Mouse (Mus musculus) intestine, postnatal 0 days (tissue): ENCODE results near the gene Gpc6. TPM values are rescaled to one million over a fixed set of nuclear protein-coding genes. Genes with fewer than 3 reads are reported as not detected.

Experiments used
- ATAC-seq: fragments of 200-750 bp; cut with Nextera tagmentation; 2 replicates; pipeline ENCODE4 v1.8.0; 2017; ENCODE audit warnings: mild to moderate bottlenecking, moderate TSS enrichment, moderate library complexity
- H3K27ac ChIP-seq: fragments of 300-500 bp; sonication (generic); 2 replicates; pipeline ENCODE4 v1.5.1; 2014; ENCODE audit warnings: mild to moderate bottlenecking, low read depth, low read length, moderate library complexity
- H3K27me3 ChIP-seq: fragments of 300-500 bp; sonication (generic); replicated peaks from 2 replicates; pipeline ENCODE4 v1.6.1; 2014; ENCODE audit warnings: low read length, mixed read lengths; ENCODE audit not compliant: control insufficient read depth, insufficient read depth
- H3K36me3 ChIP-seq: fragments of 300-500 bp; sonication (generic); 2 replicates; pipeline ENCODE4 v1.6.1; 2014; ENCODE audit warnings: mild to moderate bottlenecking, moderate library complexity; ENCODE audit not compliant: control insufficient read depth, insufficient read depth
- H3K4me1 ChIP-seq: fragments of 300-500 bp; sonication (generic); replicated peaks from 2 replicates; pipeline ENCODE4 v1.6.1; 2014; ENCODE audit warnings: antibody characterized with exemption, low read length, mixed read lengths; ENCODE audit not compliant: control insufficient read depth, insufficient read depth
- H3K4me2 ChIP-seq: fragments of 300-500 bp; sonication (generic); replicated peaks from 2 replicates; pipeline ENCODE4 v1.6.1; 2014; ENCODE audit warnings: low read depth, mild to moderate bottlenecking, moderate library complexity
- H3K4me3 ChIP-seq: fragments of 300-500 bp; sonication (generic); 2 replicates; pipeline ENCODE4 v1.5.1; 2014; ENCODE audit warnings: low read depth, low read length
- H3K9ac ChIP-seq: fragments of 300-500 bp; sonication (generic); 2 replicates; pipeline ENCODE4 v1.6.1; 2014; ENCODE audit warnings: mild to moderate bottlenecking, low read depth, low read length
- H3K9me3 ChIP-seq: fragments of 300-500 bp; sonication (generic); 2 replicates; pipeline ENCODE4 v1.6.1; 2016; ENCODE audit warnings: mixed run types; ENCODE audit not compliant: control insufficient read depth
- CTCF ChIP-seq: sonication (generic); IDR thresholded peaks from 2 replicates; pipeline ENCODE4 v1.5.1; 2016; ENCODE audit warnings: low read depth, mild to moderate bottlenecking, control low read depth, antibody characterized with exemption, moderate library complexity
- WGBS: fragments of 180-500 bp; shearing (Covaris S2); extraction: QIAGEN DNeasy Blood & Tissue Kit; methylation state at CpG from one replicate; pipeline ENCODE4 v1.1.7; 2014; 5-methylcytosine and 5-hydroxymethylcytosine counted together
- polyA plus RNA-seq: library from polyadenylated mRNA; unstranded; fragments of >200 nt; fragmentation: Nextera tagmentation; extraction: Ambion mirVana; gene quantifications from 2 replicates; pipeline ENCODE4 v1.2.1, GENCODE M21; 2015

The Gpc6 gene
- polyA plus RNA-seq, 1 experiment from 2014 or later: 6.6 TPM

DNA sequence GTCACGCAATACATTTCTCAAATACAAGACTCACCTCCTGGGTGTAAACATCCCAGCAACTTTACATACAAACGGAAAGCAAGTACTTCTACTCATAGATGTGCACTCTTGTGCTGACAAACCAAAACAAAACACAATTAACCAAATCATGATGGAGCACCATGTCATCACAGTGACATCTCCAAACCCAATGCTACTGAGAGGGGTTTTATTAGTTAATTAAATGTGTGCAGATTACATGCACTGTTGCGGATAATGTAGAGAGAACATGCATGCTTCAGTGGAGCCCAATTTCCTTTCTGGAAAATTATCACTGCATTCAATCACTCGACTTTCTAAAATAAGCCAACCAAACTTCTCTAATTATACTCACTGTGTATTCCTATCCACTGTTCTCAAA is 109.0 kb downstream of the Gpc6 start:
- Histone ChIP-seq H3K27ac (no peak overlapping the region), H3K9ac (no peak overlapping the region), H3K36me3 (no peaks in the 10 kb centered on the region), H3K27me3 (no peaks in the 10 kb centered on the region), H3K4me2 (no peak overlapping the region), H3K4me3 (no peak overlapping the region), H3K4me1 (no peaks in the 10 kb centered on the region), H3K9me3 (no peaks in the 10 kb centered on the region)
- ATAC-seq: no peak
- WGBS: 89% methylated on average over 4 of the region's 4 CpGs
- no peak for TF ChIP-seq CTCF

DNA sequence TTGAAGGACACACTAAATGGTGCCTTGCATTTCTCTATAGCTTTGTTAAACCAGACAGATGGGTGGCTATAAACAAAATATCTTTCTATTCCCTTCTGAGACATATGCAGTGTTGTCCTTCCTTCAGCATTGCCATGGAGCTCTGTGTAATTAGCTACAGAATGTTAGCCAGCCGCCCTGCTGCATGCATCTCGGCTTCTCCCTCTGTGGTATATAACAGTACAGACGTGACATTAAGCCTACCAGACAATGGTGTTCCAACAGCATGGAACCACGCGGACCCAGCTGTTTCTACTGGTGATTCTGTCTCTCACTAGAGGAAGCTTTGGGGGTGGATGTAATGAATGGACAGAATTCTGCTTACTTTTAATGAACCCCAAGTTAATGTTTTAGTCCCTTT is 115.9 kb downstream of the Gpc6 start:
- 81% methylated on average over 5 of the region's 5 CpGs for WGBS
- no peaks in the 10 kb centered on the region for H3K9me3 ChIP-seq
- no peaks in the 10 kb centered on the region for H3K36me3 ChIP-seq
- H3K4me3 ChIP-seq: no peak overlapping the region
- no peak for ATAC-seq
- no peaks in the 10 kb centered on the region for H3K4me1 ChIP-seq
- no peaks in the 10 kb centered on the region for H3K27me3 ChIP-seq
- H3K9ac ChIP-seq: no peak overlapping the region
- no peak for TF ChIP-seq CTCF
- H3K4me2 ChIP-seq: no peak overlapping the region
- no peak overlapping the region for H3K27ac ChIP-seq

DNA sequence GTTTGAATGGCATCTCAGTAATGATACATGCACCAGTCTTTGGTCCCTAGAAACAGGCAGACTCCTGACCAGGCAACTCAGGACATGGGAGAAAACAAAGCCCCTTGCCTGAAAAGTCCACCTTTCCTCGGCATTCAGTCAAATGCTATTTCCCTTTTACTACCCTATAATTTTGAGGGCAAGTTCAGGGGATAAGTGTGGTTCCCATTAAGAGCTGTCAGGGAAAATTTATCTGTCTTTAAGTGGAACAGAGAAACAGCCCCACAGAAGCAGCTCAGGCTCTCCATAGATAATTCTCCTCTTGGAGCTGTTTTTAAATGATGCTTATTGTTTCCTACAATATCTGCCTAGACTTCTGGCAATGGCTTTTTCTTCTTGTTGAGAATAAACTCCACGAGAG is 123.8 kb downstream of the Gpc6 start:
- Histone ChIP-seq H3K4me2 (no peak overlapping the region), H3K36me3 (no peaks in the 10 kb centered on the region), H3K27ac (no peak overlapping the region), H3K4me3 (no peak overlapping the region), H3K9me3 (no peaks in the 10 kb centered on the region), H3K9ac (no peak overlapping the region), H3K27me3 (no peaks in the 10 kb centered on the region), H3K4me1 (no peaks in the 10 kb centered on the region)
- no peak for ATAC-seq
- WGBS: 57% methylated on average over 2 of the region's 2 CpGs
- no peak for TF ChIP-seq CTCF

DNA sequence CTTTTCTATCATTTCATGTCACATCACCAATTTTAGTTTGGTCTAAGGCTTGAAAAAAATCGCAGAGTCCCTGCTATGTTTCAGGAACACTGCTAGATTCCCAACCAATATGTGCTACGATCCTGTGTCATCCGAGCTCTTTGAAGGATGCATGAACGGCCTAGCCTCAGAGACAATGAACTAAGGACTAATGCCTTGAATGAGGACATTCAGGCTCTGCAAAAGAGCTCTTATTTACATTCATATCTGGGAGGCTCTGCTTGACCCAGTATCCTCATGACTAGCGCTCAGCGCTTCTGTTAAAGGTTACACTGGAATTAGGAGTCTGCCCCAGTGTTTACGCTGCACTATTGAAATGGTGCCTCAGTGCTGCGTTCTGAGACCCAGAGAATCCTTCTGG is 125.8 kb downstream of the Gpc6 start:
- Histone ChIP-seq H3K9me3 (no peaks in the 10 kb centered on the region), H3K27ac (no peak overlapping the region), H3K4me2 (no peak overlapping the region), H3K9ac (no peak overlapping the region), H3K4me3 (no peak overlapping the region), H3K36me3 (no peaks in the 10 kb centered on the region), H3K4me1 (no peaks in the 10 kb centered on the region), H3K27me3 (no peaks in the 10 kb centered on the region)
- WGBS: 89% methylated on average over 8 of the region's 8 CpGs
- TF ChIP-seq CTCF: no peak
- ATAC-seq: no peak

DNA sequence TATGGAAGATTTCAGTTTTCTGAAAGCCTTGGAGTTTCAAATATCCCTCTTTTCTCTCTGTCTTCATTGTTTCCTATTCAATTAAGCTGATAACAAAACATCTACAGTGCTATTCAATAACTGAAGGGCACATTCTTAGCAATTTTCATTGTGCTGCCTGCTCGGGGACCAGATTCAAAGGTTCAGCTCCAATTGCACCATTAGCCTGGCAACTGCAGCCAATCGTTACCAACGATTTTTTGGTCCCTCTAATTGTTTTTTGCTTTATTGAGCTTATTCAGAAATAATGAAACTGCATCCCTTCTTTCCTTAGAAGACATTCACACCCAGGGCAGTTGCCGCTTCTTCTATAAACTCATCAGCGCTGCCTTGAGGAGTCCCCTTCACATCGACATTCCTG is 128.2 kb downstream of the Gpc6 start:
- no peak overlapping the region for H3K27ac ChIP-seq
- H3K27me3 ChIP-seq: no peaks in the 10 kb centered on the region
- no peak for TF ChIP-seq CTCF
- WGBS: 85% methylated on average over 6 of the region's 6 CpGs
- no peak overlapping the region for H3K9ac ChIP-seq
- no peak overlapping the region for H3K4me3 ChIP-seq
- H3K4me1 ChIP-seq: no peaks in the 10 kb centered on the region
- no peak overlapping the region for H3K4me2 ChIP-seq
- H3K36me3 ChIP-seq: no peaks in the 10 kb centered on the region
- ATAC-seq: no peak
- H3K9me3 ChIP-seq: no peaks in the 10 kb centered on the region

GRCm38 (mm10) chr14:117055134-117055533 is 130.0 kb downstream of the Gpc6 start:
- H3K36me3 ChIP-seq: no peaks in the 10 kb centered on the region
- H3K4me3 ChIP-seq: no peak overlapping the region
- no peak for TF ChIP-seq CTCF
- 62% methylated on average over 2 of the region's 2 CpGs for WGBS
- no peaks in the 10 kb centered on the region for H3K4me1 ChIP-seq
- no peak for ATAC-seq
- H3K4me2 ChIP-seq: no peak overlapping the region
- no peak overlapping the region for H3K9ac ChIP-seq
- no peak overlapping the region for H3K27ac ChIP-seq
- no peaks in the 10 kb centered on the region for H3K9me3 ChIP-seq
- H3K27me3 ChIP-seq: no peaks in the 10 kb centered on the region

DNA sequence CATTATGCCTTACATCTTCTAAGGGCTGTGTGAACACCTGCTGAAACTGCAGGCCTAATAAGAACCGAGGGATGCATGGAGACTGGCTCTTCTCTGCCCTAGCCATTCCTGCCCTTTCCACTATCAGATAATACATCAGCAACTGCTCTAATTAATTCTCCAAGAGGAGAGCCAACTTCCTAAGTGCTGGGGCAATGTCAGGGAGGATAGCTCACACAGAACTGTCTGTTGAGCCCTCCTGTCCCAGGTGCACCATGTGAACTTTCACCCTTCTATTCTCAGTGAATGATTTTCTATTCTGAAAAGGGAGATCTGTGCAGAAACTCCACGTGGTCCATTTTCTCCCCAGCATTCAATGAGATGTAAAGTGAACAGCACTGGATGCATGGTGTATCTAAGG is 136.0 kb downstream of the Gpc6 start:
- WGBS: 74% methylated on average over 2 of the region's 2 CpGs
- ATAC-seq: no peak

More for the DNA sequence above, 136.0 kb downstream of the Gpc6 start:
- no peak overlapping the region for H3K9ac ChIP-seq
- no peak for TF ChIP-seq CTCF
- no peaks in the 10 kb centered on the region for H3K36me3 ChIP-seq
- no peak overlapping the region for H3K4me3 ChIP-seq
- H3K9me3 ChIP-seq: no peaks in the 10 kb centered on the region
- no peak overlapping the region for H3K4me2 ChIP-seq
- H3K27me3 ChIP-seq: no peaks in the 10 kb centered on the region
- no peak overlapping the region for H3K27ac ChIP-seq
- no peaks in the 10 kb centered on the region for H3K4me1 ChIP-seq
